Mouse (Mus musculus) cerebellum, postnatal 36 days (tissue): ENCODE results near the gene Stfa2l1.
"Not testable (repeated sequence)": the region's sequence is repeated elsewhere in the genome, so short reads cannot be mapped to it uniquely, and the experiment has no call there.

Experiments
- DNase-seq, 2 experiments: peaks; one replicate each; pipeline ENCODE4 v3.0.0; 2021 to 2022; ENCODE audit warnings: mixed read lengths in 2 of 2

Gene Stfa2l1

DNA sequence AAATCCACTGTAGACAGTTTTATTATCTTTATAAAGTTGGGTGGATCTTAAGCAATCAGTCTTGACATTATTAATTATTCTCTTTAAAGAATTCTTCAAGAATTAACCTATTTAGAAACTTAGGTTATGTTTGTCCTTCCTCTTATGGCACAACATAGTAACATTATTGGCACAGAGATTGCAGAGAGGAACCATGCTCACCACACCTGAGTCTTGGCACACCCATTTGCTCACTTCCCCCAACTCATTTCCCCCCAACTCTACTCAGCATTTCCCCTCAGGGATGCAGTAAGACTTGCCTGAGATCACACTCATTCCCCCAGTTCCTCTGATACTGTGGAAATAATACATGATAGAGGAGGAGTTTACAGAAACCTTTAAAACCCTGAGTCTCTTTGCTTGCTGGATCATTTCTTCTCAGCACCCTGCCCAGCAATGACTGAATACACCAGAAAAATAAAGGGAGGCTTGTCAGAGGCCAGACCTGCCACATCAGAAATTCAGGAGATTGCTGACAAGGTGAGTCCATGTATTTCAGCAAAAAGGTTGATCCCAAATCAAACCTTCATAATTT lies at the start of gene Stfa2l1:
Gene Stfa2l1, plus strand, starts transcription at position 410 of the 574 bp plus-strand sequence.
- DNase-seq: no peak

- peak; percentile 17 to 24 for DNase-seq
These were observed 45.1 kb upstream of the Stfa2l1 start for GRCm38 (mm10) chr16:36111486-36111885.

GRCm38 (mm10) chr16:36115751-36116150 lies 40.9 kb upstream of the Stfa2l1 start:
- DNase-seq: not testable (repeated sequence)

DNA sequence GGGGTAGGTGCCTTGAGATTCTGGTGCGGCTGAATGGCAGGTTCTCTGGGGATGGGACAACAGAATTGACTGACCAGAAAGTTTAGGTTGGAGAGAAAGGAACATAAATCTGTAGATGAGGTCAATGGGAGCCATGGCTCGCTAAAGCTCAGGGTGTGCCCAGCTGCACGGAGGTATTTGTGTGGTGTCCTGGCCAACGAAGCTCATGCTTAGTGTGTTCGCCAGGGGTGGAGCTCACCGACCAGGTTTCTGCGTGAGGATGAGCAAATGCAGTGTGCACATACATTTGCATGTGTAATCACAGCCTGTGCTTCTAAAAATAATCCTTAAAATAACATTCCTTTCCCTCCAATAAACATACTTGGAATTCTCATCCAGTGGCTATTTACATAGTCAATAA lies 28.5 kb upstream of the Stfa2l1 start:
- DNase-seq: no peak

- DNase-seq: no peak
These were observed 25.5 kb upstream of the Stfa2l1 start, which contains the start of gene Csta1 for GRCm38 (mm10) chr16:36131141-36131540. Gene Csta1, minus strand, starts transcription at chr16:36131241.

DNA sequence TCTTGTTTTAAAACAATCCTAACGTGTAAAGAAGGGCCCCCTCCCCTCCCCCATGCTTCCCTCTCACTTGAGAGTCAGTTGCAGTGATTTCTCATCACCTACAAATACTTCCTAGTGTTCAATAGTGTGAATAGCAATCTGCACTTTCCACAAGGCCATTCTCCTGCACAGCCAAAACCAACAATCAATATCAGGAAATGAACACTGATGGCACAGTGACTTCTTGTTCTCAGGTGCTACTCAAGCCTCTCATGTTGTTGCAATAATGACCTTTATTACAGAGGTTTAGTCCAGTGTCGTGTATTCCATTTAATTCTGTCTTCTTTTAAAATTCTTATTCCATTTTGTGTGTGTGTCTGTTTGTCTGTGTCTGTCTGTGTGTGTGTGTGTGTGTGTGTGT lies 18.4 kb upstream of the Stfa2l1 start:
- DNase-seq: no peak

GRCm38 (mm10) chr16:36167841-36168240 lies 11.2 kb downstream of the Stfa2l1 start:
- not testable (repeated sequence) for DNase-seq

- DNase-seq: no peak
These were observed 19.5 kb downstream of the Stfa2l1 start for GRCm38 (mm10) chr16:36176108-36176507.

GRCm38 (mm10) chr16:36179910-36180309 lies 23.3 kb downstream of the Stfa2l1 start:
- no peak for DNase-seq

- not testable (repeated sequence) for DNase-seq
These were observed 27.3 kb downstream of the Stfa2l1 start, which contains the start of gene Gm5483 for GRCm38 (mm10) chr16:36183912-36184311. Gene Gm5483, plus strand, starts transcription at chr16:36184212.

DNA sequence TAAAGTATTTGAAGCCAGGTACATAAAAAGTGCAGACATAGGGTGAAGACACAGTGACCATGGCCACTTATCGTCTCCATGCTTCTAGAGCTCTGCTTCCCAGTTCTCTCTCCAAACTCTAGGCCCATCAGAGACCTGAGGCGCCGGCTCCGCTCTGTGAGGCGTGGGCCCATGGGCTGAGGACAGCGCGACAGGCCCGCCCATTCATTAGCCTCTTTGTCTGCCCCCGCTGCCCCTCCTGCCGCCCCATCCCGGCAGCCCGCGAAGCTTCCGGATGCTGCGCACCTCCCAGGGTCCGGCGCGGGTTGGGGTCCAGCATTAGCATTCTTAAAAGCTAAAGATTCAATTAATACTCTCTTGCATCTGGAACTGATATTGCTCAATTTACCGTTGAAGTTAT lies 42.6 kb downstream of the Stfa2l1 start:
- DNase-seq: no peak

DNA sequence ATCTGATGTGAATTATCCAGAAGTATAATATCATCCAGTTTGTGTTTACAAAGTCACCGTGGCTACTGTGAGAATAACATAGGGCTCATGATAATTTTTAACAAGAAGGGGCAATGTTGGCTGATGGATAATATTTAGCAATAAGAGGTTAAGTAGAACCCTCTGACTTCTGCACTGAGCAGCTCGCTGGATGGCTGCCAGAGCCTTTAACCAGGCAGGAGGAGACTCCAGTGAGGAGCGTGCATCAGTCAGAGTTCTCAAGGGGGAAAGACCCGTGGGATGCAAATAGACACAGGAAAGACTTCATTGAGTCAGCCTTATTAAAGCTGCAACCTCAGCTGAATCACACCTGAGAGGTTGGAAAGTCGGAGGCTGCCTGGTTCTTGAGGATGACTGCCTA lies 47.2 kb downstream of the Stfa2l1 start:
- no peak for DNase-seq

GRCm38 (mm10) chr16:36205684-36206083 lies 49.1 kb downstream of the Stfa2l1 start:
- not testable (repeated sequence) for DNase-seq

- DNase-seq: no peak
These were observed 53.4 kb downstream of the Stfa2l1 start, which contains the start of gene Gm5416 for GRCm38 (mm10) chr16:36209967-36210453. Gene Gm5416, plus strand, starts transcription at chr16:36210403.
